Mouse (Mus musculus) MEL (cell line): ENCODE results near the gene Ndufa13.

Experiments
- CTCF ChIP-seq, 3 experiments: IDR thresholded peaks in 2 of 3; conservative IDR thresholded peaks in 1 of 3; 2 replicates each; pipeline ENCODE4 v1.5.1; 2011 to 2012; ENCODE audit warnings: low read length in 3 of 3, low read depth in 2 of 3, mild to moderate bottlenecking in 2 of 3, improper control_type of control experiment in 1 of 3, inconsistent platforms in 1 of 3, mixed read lengths in 1 of 3, moderate library complexity in 1 of 3; ENCODE audit not compliant: control insufficient read depth in 1 of 3, insufficient read depth in 1 of 3, poor library complexity in 1 of 3, severe bottlenecking in 1 of 3
- E2F4 ChIP-seq: IDR thresholded peaks from 2 replicates; pipeline ENCODE4 v1.6.1; 2011; ENCODE audit warnings: low read depth, low read length, improper control_type of control experiment, borderline replicate concordance
- EP300 ChIP-seq, 2 experiments: IDR thresholded peaks; 2 replicates each; pipeline ENCODE4 v1.6.1; 2011; ENCODE audit warnings: improper control_type of control experiment in 2 of 2, low read length in 2 of 2, low read depth in 1 of 2, mild to moderate bottlenecking in 1 of 2
- ETS1 ChIP-seq: IDR thresholded peaks from 2 replicates; pipeline ENCODE4 v1.6.1; 2012; ENCODE audit warnings: low read depth, mild to moderate bottlenecking, inconsistent platforms, low read length, improper control_type of control experiment, moderate library complexity
- GATA1 ChIP-seq: IDR thresholded peaks from 2 replicates; pipeline ENCODE4 v1.6.1; 2011; ENCODE audit warnings: low read depth, low read length, improper control_type of control experiment
- MAFK ChIP-seq: IDR thresholded peaks from 2 replicates; pipeline ENCODE4 v1.6.1; 2011; ENCODE audit warnings: low read depth, mild to moderate bottlenecking, low read length, improper control_type of control experiment, borderline replicate concordance
- MXI1 ChIP-seq: IDR thresholded peaks from 2 replicates; pipeline ENCODE4 v1.6.1; 2011; ENCODE audit warnings: mild to moderate bottlenecking, low read depth, low read length, improper control_type of control experiment
- MYB ChIP-seq: IDR thresholded peaks from 2 replicates; pipeline ENCODE4 v1.6.1; 2011; ENCODE audit warnings: mild to moderate bottlenecking, low read depth, low read length, improper control_type of control experiment
- NRF1 ChIP-seq: IDR thresholded peaks from 2 replicates; pipeline ENCODE4 v1.6.1; 2014; ENCODE audit warnings: low read depth, mild to moderate bottlenecking, inconsistent platforms, low read length, improper control_type of control experiment, moderate library complexity; ENCODE audit not compliant: poor library complexity, insufficient read depth, severe bottlenecking
- POLR2A ChIP-seq, 2 experiments: IDR thresholded peaks; 2 replicates each; pipeline ENCODE4 v1.6.1; 2011 to 2012; ENCODE audit warnings: low read length in 2 of 2, mild to moderate bottlenecking in 2 of 2, control low read depth in 1 of 2, improper control_type of control experiment in 1 of 2, low read depth in 1 of 2, moderate library complexity in 1 of 2; ENCODE audit not compliant: control insufficient read depth in 1 of 2, insufficient read depth in 1 of 2, poor library complexity in 1 of 2
- RCOR1 ChIP-seq: IDR thresholded peaks from 2 replicates; pipeline ENCODE4 v1.6.1; 2012; ENCODE audit warnings: low read depth, mild to moderate bottlenecking, inconsistent platforms, low read length, improper control_type of control experiment
- SIN3A ChIP-seq: IDR thresholded peaks from 2 replicates; pipeline ENCODE4 v1.6.1; 2012; ENCODE audit warnings: low read length, improper control_type of control experiment, inconsistent platforms
- SMC3 ChIP-seq: IDR thresholded peaks from 2 replicates; pipeline ENCODE4 v1.6.1; 2011; ENCODE audit warnings: low read depth, low read length, improper control_type of control experiment
- ZC3H11A ChIP-seq: IDR thresholded peaks from 2 replicates; pipeline ENCODE4 v1.6.1; 2012; ENCODE audit warnings: low read depth, mild to moderate bottlenecking, inconsistent platforms, low read length, improper control_type of control experiment

- TF ChIP-seq CTCF (IDR thresholded peaks at IDR 0.05 in 2 of 3, conservative IDR thresholded peaks at IDR 0.05 in 1 of 3; ENCODE audit: control insufficient read depth in 1 of 3, insufficient read depth in 1 of 3, low read depth in 2 of 3, low read length in 3 of 3, poor library complexity in 1 of 3, severe bottlenecking in 1 of 3) = no peak
- no peak for TF ChIP-seq ZC3H11A
- no peak for TF ChIP-seq MAFK
- no peak for TF ChIP-seq MXI1
- no peak for TF ChIP-seq MYB
- no peak for TF ChIP-seq NRF1
- TF ChIP-seq POLR2A (IDR thresholded peaks at IDR 0.05; ENCODE audit: control insufficient read depth in 1 of 2, insufficient read depth in 1 of 2, low read depth in 1 of 2, low read length in 2 of 2, poor library complexity in 1 of 2) = no peak
- no peak for TF ChIP-seq SMC3
- no peak for TF ChIP-seq EP300 (IDR thresholded peaks at IDR 0.05; ENCODE audit: low read depth in 1 of 2, low read length in 2 of 2)
- TF ChIP-seq E2F4 = no peak
- no peak for TF ChIP-seq SIN3A
- no peak for TF ChIP-seq GATA1
- no peak for TF ChIP-seq RCOR1
- TF ChIP-seq ETS1 = no peak
Measured at GRCm38 (mm10) chr8:69876967-69877366, 25.4 kb downstream of the Ndufa13 start.
